Mouse (Mus musculus): Measurements from ENCODE around the gene Ccdc60.
"Not testable (repeated sequence)": the region's sequence is repeated elsewhere in the genome, so short reads cannot be mapped to it uniquely, and the experiment has no call there.

The Ccdc60 gene

GRCm38 (mm10) chr5:116288849-116289570, at the start of gene Ccdc60:
TSS of gene Ccdc60 (minus strand) at chr5:116288985.
- peak in 1 of 2 experiments; percentile 41 for DNase-seq

GRCm38 (mm10) chr5:116336191-116336590, 47.4 kb upstream of the Ccdc60 start:
- peak; percentile 7 to 11 for DNase-seq

- no peak for DNase-seq
These were observed 40.1 kb upstream of the Ccdc60 start for GRCm38 (mm10) chr5:116328911-116329310.

GRCm38 (mm10) chr5:116323401-116323800, 34.6 kb upstream of the Ccdc60 start:
- no peak for DNase-seq

- peak in 1 of 2 experiments; percentile 13 for DNase-seq
These were observed 33.7 kb upstream of the Ccdc60 start for GRCm38 (mm10) chr5:116322365-116323027.

- DNase-seq, result no peak
These were observed 24.9 kb upstream of the Ccdc60 start for GRCm38 (mm10) chr5:116313711-116314110.

GRCm38 (mm10) chr5:116312111-116312737, 23.4 kb upstream of the Ccdc60 start:
- peak in 1 of 2 experiments; percentile 15 for DNase-seq

GRCm38 (mm10) chr5:116311636-116312035, 22.9 kb upstream of the Ccdc60 start:
- DNase-seq, result no peak

GRCm38 (mm10) chr5:116309383-116309801, 20.6 kb upstream of the Ccdc60 start:
- peak in 1 of 2 experiments; percentile 20 for DNase-seq

- DNase-seq, result no peak
These were observed 16.8 kb upstream of the Ccdc60 start for GRCm38 (mm10) chr5:116305557-116305956.

- DNase-seq, result not testable (repeated sequence)
These were observed 16.4 kb upstream of the Ccdc60 start for GRCm38 (mm10) chr5:116305146-116305545.

GRCm38 (mm10) chr5:116300984-116301383, 12.2 kb upstream of the Ccdc60 start:
- DNase-seq, result no peak

- DNase-seq, result no peak
These were observed 4.7 kb upstream of the Ccdc60 start for GRCm38 (mm10) chr5:116293501-116293900.

- no peak for DNase-seq
These were observed 1.8 kb upstream of the Ccdc60 start for GRCm38 (mm10) chr5:116290584-116290983.

GRCm38 (mm10) chr5:116289897-116290296, 1.1 kb upstream of the Ccdc60 start:
- DNase-seq, result no peak

GRCm38 (mm10) chr5:116288183-116288582, 602 bp downstream of the Ccdc60 start:
- no peak for DNase-seq

- DNase-seq, result no peak
These were observed 3.1 kb downstream of the Ccdc60 start for GRCm38 (mm10) chr5:116285532-116286176.

- no peak for DNase-seq
These were observed 8.3 kb downstream of the Ccdc60 start for GRCm38 (mm10) chr5:116280518-116280917.

- DNase-seq, result no peak
These were observed 10.3 kb downstream of the Ccdc60 start for GRCm38 (mm10) chr5:116278436-116278918.

GRCm38 (mm10) chr5:116277951-116278350, 10.8 kb downstream of the Ccdc60 start:
- no peak for DNase-seq

GRCm38 (mm10) chr5:116274818-116275217, 14.0 kb downstream of the Ccdc60 start:
- DNase-seq, result no peak

GRCm38 (mm10) chr5:116274365-116274764, 14.4 kb downstream of the Ccdc60 start:
- no peak for DNase-seq

All from cerebellum, postnatal 25 days (tissue).